Mouse (Mus musculus): ENCODE data around the gene Suclg1.

GRCm38 (mm10) chr6:73232152-73232584, 16.0 kb upstream of the Suclg1 start:
- no peak for TF ChIP-seq CTCF (IDR thresholded peaks at IDR 0.05; ENCODE audit: control insufficient read depth, insufficient read depth, insufficient read length)
- no peak for TF ChIP-seq MAX (IDR thresholded peaks at IDR 0.05)
- no peak for TF ChIP-seq USF1 (IDR thresholded peaks at IDR 0.05; ENCODE audit: low read depth)
- TF ChIP-seq MYOG (IDR thresholded peaks at IDR 0.05; ENCODE audit: control insufficient read depth, extremely low read depth, insufficient read length), result no peak
